Mouse (Mus musculus) stomach, postnatal 0 days (tissue): ENCODE data around the gene Uap1l1. TPM values are rescaled to one million over a fixed set of nuclear protein-coding genes. Genes with fewer than 3 reads are reported as not detected.
"Not testable (repeated sequence)": the region's sequence is repeated elsewhere in the genome, so short reads cannot be mapped to it uniquely, and the experiment has no call there.

Experiments
- ATAC-seq: fragments of 200-750 bp; cut with Nextera tagmentation; 2 replicates; pipeline ENCODE4 v1.8.0; 2017; ENCODE audit not compliant: low FRiP score, low TSS enrichment
- DNase-seq: peaks from one replicate; pipeline ENCODE4 v3.0.0-alpha.2; 2016; ENCODE audit warnings: low spot score
- H3K27ac ChIP-seq: fragments of 300-500 bp; sonication (generic); replicated peaks from 2 replicates; pipeline ENCODE4 v1.5.1; 2014; ENCODE audit warnings: mild to moderate bottlenecking, control low read depth
- H3K27me3 ChIP-seq: fragments of 300-500 bp; sonication (generic); 2 replicates; pipeline ENCODE4 v1.6.1; 2014; ENCODE audit warnings: low read length; ENCODE audit not compliant: control insufficient read depth, insufficient read depth
- H3K36me3 ChIP-seq: fragments of 300-500 bp; sonication (generic); 2 replicates; pipeline ENCODE4 v1.6.1; 2014; ENCODE audit warnings: low read length, mixed read lengths; ENCODE audit not compliant: control insufficient read depth, insufficient read depth
- H3K4me1 ChIP-seq: fragments of 300-500 bp; sonication (generic); replicated peaks from 2 replicates; pipeline ENCODE4 v1.6.1; 2014; ENCODE audit warnings: antibody characterized with exemption; ENCODE audit not compliant: control insufficient read depth, insufficient read depth
- H3K4me2 ChIP-seq: fragments of 300-500 bp; sonication (generic); replicated peaks from 2 replicates; pipeline ENCODE4 v1.6.1; 2014; ENCODE audit warnings: low read depth, mild to moderate bottlenecking, control low read depth, moderate library complexity
- H3K4me3 ChIP-seq: fragments of 300-500 bp; sonication (generic); 2 replicates; pipeline ENCODE4 v1.5.1; 2014; ENCODE audit warnings: low read depth, low read length, control low read depth
- H3K9ac ChIP-seq: fragments of 300-500 bp; sonication (generic); 2 replicates; pipeline ENCODE4 v1.6.1; 2014; ENCODE audit warnings: mild to moderate bottlenecking, low read length, control low read depth, mixed read lengths
- H3K9me3 ChIP-seq: fragments of 300-500 bp; sonication (generic); 2 replicates; pipeline ENCODE4 v1.6.1; 2016; ENCODE audit warnings: low read length; ENCODE audit not compliant: control insufficient read depth
- CTCF ChIP-seq: IDR thresholded peaks from 2 replicates; pipeline ENCODE4 v1.5.1; 2016; ENCODE audit warnings: antibody characterized with exemption, low read depth, mild to moderate bottlenecking, moderate library complexity
- EP300 ChIP-seq: optimal IDR thresholded peaks from 2 replicates; pipeline ENCODE3; 2016; ENCODE audit warnings: antibody characterized with exemption
- WGBS: fragments of 180-500 bp; shearing (Covaris S2); extraction: QIAGEN DNeasy Blood & Tissue Kit; methylation state at CpG from one replicate; pipeline ENCODE4 v1.1.7; 2014; 5-methylcytosine and 5-hydroxymethylcytosine counted together
- polyA plus RNA-seq: library from polyadenylated mRNA; unstranded; fragments of >200 nt; fragmentation: Nextera tagmentation; extraction: Ambion mirVana; gene quantifications from 2 replicates; pipeline ENCODE4 v1.2.1, GENCODE M21; 2015

Gene Uap1l1
- polyA plus RNA-seq = 33.2 and 36.9 TPM in 2 replicates

DNA sequence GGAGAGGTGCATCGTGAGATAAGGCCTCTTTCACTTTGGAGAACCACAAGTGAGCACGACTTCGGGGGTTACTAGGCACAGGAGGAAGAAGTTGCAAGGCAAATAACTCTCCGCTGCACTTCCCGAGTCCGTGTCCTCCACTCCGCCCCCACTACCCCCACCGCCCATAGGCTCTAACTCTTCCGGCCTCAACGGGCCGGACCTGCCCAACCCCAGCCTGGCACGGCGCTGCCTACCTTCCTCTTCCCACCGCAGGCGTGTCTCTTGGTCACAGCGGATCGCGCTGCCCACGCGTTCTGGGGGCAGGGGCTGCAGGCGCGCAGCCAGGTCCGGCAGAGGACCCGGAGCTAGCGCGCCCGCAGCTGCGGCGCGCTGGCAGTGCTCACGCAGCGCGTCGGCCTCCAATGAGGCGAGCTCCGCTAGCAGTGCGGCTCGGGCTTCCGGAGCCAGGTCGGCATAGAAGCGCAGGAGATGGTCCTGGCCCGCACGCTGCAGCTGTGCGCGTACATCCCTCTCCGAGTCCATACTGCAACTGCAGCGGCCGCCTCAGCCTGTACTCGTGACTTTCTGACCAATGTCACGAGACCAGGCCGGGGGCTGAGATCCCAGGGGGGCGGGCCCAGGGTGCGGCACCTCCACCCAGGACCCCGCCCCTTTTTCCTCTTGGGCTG, at the start of gene Uap1l1:
Gene Uap1l1, minus strand, starts transcription at position 592 of the 671 bp plus-strand sequence.
- H3K9ac ChIP-seq = peak within 1 kb of the TSS; percentile 73
- H3K9me3 ChIP-seq = no peaks in the 10 kb centered on the region
- WGBS = under 1% methylated on average over 54 of the region's 54 CpGs
- H3K4me2 ChIP-seq = peak within 1 kb of the TSS; percentile 95
- DNase-seq (peak; percentile 89), ATAC-seq (peak; percentile 75)
- peaks cover 3% of the 10 kb centered on the region; the same call in 1 of the 2 replicates for H3K4me1 ChIP-seq
- peaks cover 3% of the 10 kb centered on the region; the same call in 1 of the 2 replicates for H3K36me3 ChIP-seq
- H3K27me3 ChIP-seq = no peaks in the 10 kb centered on the region
- TF ChIP-seq EP300 (no peak), CTCF (no peak)
- H3K4me3 ChIP-seq = peak within 1 kb of the TSS; percentile 68
- H3K27ac ChIP-seq = peak within 1 kb of the TSS; percentile 78

DNA sequence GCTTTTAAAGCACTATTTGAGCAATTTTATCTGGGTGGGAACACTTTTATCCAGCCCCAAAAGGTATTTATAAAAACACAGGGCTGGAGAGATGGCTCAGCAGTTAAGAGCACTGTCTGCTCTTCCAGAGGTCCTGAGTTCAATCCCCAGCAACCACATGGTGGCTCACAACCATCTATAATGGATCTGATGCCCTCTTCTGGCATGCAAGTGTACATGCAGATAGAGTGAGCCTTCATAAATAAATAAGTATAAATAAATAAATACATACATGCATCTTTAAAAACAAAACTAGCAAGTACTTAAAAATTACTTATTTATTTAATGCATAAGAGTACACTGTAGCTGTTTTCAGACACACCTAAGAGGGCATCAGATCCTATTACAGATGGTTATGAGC, 48.0 kb upstream of the Uap1l1 start:
- not testable (repeated sequence) for H3K9ac ChIP-seq

DNA sequence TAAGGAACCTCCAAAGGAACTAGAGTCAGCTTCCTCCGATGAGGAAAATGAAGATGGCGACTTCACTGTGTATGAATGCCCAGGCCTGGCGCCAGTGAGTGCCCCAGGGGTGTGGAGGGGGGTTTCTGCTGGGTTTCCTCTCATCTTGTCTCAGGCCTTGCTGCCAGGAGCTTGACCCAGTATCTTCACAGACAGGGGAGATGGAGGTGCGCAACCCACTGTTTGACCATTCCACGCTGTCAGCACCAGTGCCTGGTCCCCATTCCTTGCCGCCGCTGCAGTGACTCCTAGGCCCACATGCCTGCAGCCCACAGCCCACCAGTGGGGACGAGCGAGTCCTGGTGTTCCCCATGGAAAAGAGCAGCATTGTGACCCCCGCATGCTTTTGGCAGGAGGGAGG, 43.4 kb upstream of the Uap1l1 start:
- Histone ChIP-seq H3K4me2 (no peak overlapping the region), H3K27ac (no peak overlapping the region), H3K9ac (no peak overlapping the region), H3K4me3 (no peak overlapping the region), H3K9me3 (no peaks in the 10 kb centered on the region), H3K27me3 (no peaks in the 10 kb centered on the region), H3K4me1 (no peaks in the 10 kb centered on the region), H3K36me3 (peaks cover 3% of the 10 kb centered on the region; the same call in 1 of the 2 replicates)
- no peak for DNase-seq
- TF ChIP-seq EP300 = no peak
- TF ChIP-seq CTCF = no peak
- no peak for ATAC-seq
- WGBS = 85% methylated on average over 10 of the region's 10 CpGs

More for the DNA sequence above, 48.0 kb upstream of the Uap1l1 start:
- not testable (repeated sequence) for H3K27ac ChIP-seq, ATAC-seq, H3K36me3 ChIP-seq, H3K4me3 ChIP-seq, H3K9me3 ChIP-seq, DNase-seq, H3K27me3 ChIP-seq, H3K4me1 ChIP-seq, H3K4me2 ChIP-seq
- peak; percentile 53 for TF ChIP-seq CTCF

DNA sequence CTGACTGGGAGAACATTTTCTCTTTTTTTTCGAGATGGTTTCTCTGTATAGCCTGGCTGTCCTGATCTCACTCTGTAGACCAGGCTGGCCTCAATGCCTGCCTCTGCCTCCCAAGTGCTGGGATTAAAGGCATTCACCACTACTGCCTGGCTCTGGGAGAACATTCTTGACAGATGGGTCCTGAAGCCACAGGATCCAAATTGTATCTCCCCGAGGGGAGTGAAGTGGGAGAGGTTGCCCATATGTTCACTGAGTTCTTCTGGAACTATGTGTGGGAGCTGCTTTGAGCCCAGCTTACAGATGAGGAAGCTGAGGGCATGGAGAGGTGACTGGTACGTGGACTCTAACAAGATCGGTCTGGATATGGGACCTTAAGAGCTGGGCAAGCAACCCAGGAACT, 38.5 kb upstream of the Uap1l1 start:
- Histone ChIP-seq H3K27me3 (no peaks in the 10 kb centered on the region), H3K4me3 (peak overlapping the region; percentile 60; the same call in 1 of the 2 replicates), H3K36me3 (peaks cover 3% of the 10 kb centered on the region; the same call in 1 of the 2 replicates), H3K9me3 (no peaks in the 10 kb centered on the region), H3K9ac (no peak overlapping the region), H3K27ac (no peak overlapping the region), H3K4me2 (no peak overlapping the region), H3K4me1 (no peaks in the 10 kb centered on the region; the same call in 1 of the 2 replicates)
- WGBS = 76% methylated on average over 4 of the region's 4 CpGs
- TF ChIP-seq CTCF (no peak), EP300 (no peak)
- ATAC-seq (no peak), DNase-seq (no peak)

DNA sequence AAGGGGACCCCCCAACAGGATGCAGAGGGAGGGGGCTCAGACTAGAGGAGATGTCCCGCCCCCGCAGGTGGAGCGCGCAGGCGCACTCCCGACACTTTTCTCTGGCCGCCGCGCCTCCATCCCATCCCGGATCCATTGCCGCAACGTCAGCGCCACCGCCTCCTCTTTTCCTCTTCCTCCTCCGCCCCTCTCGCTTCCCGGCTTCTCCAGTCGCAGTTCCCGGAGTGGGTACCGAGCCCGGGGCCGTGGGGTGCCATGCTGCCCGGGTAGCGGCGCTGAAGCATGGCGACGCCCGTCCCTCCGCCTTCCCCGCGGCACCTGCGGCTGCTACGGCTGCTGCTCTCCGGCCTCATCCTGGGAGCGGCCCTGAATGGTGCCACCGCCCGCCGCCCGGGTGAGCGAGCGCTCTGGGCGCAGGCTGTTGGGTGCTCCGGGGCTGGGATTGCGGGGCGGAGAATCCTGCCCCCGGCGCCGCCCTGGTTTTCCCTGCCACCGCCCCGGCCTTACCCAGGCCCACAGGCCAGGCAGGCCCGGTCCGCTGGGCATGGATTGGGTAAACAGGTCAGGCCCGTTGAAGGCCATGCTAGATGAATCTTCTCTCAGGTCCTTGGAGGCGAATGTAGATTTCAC, 37.6 kb upstream of the Uap1l1 start:
- Histone ChIP-seq H3K27me3 (no peaks in the 10 kb centered on the region), H3K9ac (peak overlapping the region; percentile 64), H3K36me3 (no peaks in the 10 kb centered on the region), H3K4me1 (no peaks in the 10 kb centered on the region; the same call in 1 of the 2 replicates), H3K9me3 (no peaks in the 10 kb centered on the region), H3K4me2 (peak overlapping the region; percentile 77), H3K27ac (peak overlapping the region; percentile 56), H3K4me3 (peak overlapping the region; percentile 60)
- WGBS = 2% methylated on average over 49 of the region's 54 CpGs
- no peak for TF ChIP-seq CTCF
- TF ChIP-seq EP300 = no peak
- DNase-seq (peak; percentile 78), ATAC-seq (peak; percentile 73)
